Mouse (Mus musculus) liver, embryonic 14.5 days (tissue): ENCODE results near the gene Cryba4.

Experiments used
- CTCF ChIP-seq: IDR thresholded peaks from 2 replicates; pipeline ENCODE4 v1.5.1; 2016; ENCODE audit warnings: antibody characterized with exemption, low read depth, control low read depth
- EP300 ChIP-seq: IDR thresholded peaks from 2 replicates; pipeline ENCODE4 v1.6.1; 2016; ENCODE audit warnings: antibody characterized with exemption, low read depth

GRCm38 (mm10) chr5:112280863-112281660 is 28.7 kb upstream of the Cryba4 start:
- TF ChIP-seq CTCF (no peak), EP300 (no peak)
